Mouse (Mus musculus) mouse trophoblast stem cell (cell line): Measurements from ENCODE around the gene Thy1.

ENCODE experiments used
- in situ Hi-C, 2 experiments: fragments of 300-500 bp; cut with MseI, MboI; formaldehyde crosslinking; loops; 2 replicates in 1 of 2; 3 replicates in 1 of 2; pipeline ENCODE4 v1.15.1; 2025

Thy1 gene

DNA sequence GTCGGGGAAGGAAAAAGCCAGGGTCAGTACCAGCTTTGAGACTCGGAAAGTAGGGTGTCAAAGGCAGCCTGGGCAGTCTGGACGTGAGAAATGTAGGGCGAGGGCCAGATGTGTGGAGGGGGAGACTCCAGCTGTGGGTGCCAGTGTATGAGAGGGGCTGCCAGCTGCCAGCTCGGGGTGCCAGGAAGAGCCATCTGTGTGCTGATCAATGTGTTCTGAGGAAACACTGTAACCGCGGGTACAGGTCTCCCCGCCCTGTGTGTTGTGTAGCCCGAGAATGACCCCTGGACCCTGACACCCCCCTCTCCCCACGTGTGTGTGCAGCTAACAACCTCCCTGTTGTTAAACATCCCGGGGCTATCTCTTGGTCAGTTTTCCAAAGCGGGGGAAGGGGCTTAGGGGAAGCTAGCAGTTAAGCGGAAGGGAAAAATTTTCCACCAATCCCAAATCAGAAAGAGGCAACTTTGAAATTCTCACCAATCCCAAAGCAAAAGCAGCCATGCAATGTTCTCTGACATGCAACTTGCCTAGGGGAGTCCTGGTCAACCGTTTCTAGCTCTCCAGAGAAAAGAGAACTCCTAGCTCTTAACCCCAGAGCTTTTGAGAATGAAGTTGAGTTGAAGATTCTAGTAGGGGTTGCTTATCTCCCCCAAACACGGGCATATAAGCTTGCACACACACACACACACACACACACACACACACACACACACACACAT lies 24.2 kb downstream of the Thy1 start:
- in situ Hi-C loops: no loop called here

DNA sequence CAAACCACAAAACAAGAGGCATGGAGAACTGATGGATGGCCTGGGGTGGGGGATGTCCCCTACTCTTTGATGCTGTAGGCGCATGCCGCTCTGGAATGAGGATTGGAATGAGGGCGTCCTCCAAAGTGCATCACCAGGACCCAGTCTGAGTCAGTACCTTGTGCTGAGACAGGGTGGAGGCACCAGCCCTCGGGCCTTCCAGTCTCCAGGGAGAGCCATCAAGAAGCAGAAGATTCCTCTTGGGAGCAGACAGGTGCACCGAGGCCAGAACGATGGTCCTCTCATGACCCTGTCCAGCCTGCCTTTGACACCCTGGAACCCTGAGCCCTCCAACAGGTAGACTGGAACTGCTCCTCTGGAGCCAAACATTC lies 24.8 kb downstream of the Thy1 start:
- in situ Hi-C loops: no loop called here

DNA sequence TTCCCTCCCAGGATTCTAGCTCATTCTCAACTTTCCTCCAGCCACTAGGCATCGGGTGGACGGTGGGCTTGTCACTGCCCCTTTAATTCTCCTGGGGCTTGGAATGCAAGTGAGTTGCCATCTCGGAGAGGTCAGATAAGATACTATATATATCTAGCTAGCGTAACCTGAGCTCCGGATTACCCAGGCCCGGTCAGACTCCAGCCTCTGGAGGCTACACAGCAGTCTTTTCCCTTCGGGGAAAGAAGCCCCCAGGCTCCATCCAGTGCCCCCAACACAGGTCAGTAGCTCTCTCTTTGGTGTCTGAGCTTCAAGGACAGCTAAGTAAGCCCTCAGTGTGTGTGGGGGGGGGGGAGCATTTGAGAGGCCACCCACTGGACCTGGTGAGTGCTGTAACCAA lies 26.1 kb downstream of the Thy1 start:
- in situ Hi-C loops: no loop called here

DNA sequence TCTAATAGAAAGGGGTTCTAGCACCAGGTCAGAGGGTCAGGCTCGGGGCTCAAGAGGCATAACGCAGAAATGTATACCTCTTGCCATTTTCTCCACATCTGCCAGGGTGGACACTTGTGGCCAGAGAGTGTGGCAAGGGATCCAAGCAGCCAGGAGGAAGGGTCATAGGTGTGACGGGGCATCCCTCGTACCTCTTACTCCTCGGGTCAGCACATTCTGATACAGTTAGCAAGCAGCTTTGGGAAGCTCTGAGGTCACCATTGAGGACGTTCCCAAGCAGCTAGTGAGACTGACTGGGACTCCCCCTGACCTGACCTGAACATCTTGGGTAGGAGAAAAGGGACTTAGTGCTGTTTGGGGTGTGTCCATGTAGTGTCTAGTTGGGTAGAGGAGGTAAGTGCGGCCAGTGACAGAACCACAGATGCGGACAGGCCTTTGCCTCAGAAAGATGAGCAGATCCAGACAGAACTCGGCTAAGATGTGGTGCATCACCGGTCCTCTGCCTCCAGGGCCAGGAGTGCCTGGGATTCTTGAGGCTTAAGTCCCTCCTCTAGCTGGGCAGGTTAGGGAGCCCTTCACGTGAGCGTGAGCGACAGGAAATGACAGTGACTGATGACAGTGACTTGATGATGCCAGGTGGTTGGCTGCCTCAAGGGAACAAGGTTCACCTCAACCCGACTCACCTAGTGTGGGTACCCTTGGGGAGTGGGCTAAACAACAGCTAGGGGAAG lies 27.1 kb downstream of the Thy1 start:
- in situ Hi-C loops: no loop called here

DNA sequence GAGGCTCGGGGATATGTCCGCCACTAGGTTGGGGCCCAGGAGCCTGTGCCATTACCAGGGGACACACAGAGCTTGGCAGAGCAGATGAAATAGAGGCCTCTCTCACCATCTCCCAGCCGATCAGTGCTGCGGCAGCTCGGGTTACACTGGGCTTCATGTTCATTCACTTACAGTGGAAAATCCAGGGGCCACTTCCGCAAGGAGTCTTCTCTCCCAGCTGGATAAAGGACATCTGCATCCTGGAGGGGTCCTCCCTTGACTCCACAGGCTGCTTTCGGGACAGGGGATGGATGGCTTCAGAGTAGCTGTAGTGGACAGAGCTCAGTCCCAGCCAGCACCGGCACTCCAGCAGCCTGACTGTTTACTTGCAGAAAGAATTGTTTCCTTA lies 27.7 kb downstream of the Thy1 start:
- in situ Hi-C loops: no loop called here

DNA sequence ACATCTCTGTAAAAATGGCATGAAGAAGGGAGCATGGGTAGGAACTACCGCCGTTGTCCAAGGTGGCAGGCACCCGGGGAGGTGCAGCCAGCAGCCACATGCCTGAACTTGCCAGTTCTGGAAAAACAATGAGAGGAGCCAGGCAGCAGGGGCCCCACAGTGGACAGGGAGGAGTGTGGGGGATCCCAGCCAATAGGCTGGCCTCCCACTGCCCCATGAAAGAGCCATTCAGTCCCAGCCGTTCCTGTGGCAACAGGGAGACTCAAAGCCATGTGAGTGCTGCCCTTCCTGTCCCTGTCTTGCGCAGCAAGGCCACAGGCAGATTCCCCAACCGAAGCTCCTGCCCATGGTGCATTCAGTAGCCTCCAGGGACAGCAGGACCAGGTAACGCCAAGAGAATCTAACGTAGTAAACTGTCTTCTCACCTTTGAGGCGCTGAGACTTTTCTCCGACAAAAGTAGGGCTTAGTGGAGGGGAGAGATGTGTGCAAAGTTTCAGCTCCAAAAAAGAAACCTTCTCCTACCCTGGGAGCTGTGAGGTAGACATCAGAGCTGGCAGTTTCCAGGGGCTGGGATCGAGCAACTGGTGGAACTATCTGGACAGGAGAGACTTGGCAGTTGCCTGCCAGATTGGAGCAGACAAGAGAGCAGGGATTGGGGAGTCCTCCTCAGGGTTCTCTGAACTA lies 28.9 kb downstream of the Thy1 start:
- in situ Hi-C loops: no loop called here

DNA sequence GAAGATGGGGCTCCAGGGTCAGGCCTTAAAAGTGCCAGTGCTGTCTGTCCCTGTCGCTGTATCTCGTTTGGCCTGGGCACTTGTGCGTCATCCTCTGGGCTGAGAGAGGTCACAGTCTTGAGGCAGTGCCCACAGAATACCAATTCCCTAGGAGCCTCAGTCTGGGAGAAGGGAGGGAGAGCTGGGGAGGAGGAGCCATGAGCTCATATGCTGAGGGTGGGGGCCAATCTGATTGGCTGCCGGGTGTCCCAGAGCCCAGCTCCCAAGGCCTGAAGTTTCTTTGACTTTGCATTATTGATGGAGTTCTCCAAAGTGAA lies 29.4 kb downstream of the Thy1 start:
- in situ Hi-C loops: no loop called here

DNA sequence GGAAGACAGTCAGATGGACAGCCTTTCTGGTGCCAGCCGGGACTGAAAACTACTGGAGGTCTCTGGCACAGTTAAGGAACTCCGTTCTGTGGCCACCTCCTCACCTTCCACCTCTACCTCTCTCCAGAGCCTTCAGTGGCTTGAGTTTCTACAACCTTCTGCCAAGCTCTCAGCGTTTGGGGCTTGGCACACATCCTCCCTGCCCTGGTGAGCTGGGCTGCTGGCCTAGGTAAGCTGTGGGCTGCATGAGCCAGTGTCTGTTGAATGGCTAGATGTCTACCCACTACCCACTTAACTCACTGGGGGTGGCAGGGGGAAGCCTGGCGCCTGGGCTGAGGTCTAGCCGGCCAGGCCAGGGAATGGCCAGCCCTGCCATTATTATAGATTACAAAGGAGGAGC lies 29.9 kb downstream of the Thy1 start:
- in situ Hi-C loops: no loop called here

DNA sequence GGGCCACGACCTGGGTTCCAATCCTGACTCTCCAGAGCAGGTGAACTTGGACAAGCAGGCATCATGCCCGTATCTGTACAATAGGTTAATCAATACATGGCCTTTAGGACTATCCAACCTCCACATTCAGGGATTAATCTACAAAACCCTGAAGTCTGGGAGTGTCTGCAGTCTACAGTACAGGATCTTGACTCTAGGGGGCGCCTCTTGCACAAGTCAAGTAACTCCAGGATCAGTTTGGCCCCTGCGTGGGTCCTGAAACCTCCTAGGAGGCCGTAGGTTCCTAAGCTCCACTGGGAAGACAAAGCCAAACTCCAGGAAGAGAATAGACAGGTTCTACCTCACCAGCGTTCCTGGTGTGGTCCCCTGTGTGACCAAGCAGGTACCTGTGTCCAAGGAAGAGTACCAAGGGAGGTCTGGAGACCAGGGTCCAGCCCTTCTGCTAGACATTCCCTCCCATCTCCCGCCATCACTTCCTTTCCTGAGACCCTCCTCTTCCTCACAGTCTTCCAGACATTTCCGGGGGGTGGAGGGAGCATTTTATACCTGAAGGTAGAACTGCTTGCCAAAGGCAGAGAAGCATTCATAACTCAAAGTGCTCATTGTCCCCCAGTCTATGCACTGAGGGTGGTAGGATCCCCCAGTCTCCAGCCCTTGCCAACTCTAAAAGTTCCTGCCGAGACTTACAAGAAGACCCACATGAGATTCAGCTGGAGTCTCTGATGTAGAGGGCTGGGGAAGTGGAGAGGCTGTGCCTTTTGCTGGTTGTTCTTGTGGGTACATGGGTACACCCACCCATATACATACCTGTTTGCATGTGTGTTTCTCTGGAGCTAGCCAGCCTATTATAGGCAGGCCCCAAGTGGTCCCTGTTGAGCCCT lies 31.5 kb downstream of the Thy1 start:
- in situ Hi-C loops: no loop called here

DNA sequence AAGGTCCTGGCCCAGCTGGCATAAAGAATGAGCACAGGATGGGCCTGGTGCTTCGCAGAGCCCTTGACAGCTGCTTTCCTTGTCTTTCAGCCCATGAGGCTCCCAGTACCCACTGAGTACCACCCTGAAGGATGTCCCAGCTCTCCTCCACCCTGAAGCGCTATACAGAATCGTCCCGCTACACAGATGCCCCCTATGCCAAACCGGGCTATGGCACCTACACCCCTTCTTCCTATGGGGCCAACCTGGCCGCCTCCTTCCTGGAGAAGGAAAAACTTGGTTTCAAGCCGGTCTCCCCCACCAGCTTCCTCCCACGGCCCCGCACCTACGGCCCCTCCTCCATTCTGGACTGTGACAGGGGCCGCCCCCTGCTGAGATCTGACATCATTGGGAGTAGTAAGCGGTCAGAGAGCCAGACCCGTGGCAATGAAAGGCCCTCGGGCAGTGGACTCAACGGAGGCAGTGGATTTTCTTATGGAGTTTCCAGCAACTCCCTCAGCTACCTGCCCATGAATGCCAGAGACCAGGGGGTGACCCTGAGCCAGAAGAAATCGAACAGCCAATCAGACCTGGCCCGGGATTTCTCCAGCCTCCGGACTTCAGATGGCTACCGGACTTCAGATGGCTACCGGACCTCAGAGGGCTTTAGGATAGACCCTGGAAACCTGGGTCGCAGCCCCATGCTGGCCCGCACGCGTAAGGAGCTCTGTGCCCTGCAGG lies 32.3 kb downstream of the Thy1 start:
- in situ Hi-C loops: no loop called here

DNA sequence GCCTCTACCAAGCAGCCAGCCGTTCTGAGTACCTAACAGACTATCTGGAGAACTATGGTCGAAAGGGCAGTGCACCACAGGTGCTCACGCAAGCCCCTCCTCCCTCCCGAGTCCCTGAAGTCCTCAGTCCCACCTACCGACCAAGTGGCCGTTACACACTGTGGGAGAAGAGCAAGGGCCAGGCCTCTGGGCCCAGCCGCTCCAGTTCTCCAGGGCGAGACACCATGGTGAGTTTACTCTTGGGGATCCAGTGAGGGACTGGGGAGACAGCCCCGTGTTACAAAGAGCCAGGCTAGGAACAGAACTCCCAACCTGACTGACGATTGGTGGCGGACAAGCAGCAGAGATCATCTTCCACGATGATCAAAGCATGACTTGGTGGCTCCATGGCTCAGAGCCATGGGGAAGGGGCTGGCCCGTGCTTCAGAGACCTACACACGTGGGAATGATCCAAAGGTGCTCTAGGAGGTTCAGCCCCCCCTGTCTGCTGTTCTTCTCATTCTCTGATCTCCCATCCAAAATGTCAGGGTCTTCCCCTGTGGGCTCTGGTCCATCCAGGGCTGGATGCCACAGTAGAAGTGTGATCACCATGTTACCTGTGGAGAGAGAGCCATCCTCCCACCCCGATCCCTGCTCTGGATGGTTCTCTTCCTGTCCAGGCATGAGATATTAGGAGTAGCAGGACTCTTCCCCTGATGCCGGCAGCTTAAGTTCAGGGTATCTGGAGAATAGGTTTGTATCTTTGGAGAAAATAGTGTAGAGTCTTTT lies 33.0 kb downstream of the Thy1 start:
- in situ Hi-C loops: no loop called here

DNA sequence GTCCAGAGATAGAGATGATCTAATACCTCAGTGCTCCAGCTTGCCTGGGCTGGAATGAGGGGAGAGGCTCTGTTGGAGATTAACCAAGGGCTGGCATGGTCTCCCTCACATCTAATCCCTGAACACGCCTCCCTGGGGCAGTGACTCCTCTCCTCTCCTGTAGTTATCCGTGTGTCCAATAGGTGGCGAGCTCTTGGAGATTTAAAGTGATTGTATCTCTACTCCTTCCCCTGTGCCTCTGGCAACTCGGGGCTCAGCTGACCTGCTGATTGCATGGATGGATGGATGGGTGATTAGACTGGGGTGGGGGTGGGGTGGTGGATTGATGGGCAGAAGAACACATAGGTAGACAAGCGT lies 33.6 kb downstream of the Thy1 start:
- in situ Hi-C loops: no loop called here

DNA sequence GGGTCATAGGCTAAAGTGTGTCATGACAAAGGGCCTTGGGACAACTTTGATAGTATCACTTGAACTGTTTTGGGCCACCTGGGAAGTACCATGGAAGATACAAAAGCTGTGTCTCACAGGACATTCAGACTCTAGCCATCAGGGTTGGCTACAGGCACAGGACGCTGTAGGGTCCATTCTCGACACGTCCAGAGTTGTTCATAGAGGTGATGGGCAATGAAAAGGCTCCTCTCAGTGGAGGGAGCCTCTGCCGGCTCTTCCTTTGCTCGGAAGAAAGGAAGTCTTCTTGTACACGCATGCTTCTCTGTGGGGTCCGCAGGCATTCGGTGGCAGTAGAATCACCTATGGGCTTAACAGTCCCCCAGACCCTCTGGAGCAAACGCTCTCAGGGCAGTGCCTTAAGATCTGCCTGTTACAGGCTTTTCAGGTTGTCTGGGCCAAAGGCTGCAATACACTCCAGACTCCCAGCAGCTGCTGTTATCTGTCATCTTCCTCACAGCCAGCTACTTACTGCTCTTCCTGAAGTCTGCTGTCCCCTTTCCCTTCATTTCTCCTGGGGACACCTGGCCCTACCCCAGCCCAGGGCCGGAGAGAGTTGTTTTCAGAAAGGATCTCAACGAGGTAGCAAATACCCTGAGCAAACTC lies 34.2 kb downstream of the Thy1 start:
- in situ Hi-C loops: no loop called here

DNA sequence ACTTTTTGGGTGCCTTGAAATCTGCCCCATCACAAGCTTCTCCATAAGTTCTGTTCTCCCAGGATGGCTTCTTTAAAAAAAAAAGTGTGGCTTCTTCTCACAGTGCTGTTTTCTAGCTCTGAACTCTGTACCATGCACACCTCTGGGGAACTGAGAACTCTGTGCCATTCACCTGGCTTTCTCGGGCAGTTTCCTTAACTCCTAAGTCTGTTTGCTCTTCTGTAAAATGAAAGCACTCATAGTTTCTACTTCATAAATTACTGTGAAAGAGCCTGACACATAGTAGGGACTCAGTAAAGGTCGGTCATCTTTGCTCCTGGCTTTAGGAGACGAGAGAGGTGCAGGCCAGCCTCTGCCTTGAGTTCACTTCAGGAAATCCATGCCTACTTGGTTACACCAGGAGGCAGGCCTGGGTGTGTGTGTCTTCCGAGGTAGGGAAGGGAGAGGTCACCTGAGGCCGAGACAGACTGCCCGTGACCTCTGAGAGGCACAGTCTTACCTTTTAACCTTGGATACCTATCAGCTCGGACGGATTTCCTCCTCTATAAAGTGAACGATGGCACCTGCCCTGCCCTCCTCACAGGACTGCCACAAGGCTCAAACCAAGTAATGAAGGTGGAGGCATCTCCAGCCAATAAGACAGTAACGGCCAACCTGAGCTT lies 35.1 kb downstream of the Thy1 start:
- in situ Hi-C loops: no loop called here

DNA sequence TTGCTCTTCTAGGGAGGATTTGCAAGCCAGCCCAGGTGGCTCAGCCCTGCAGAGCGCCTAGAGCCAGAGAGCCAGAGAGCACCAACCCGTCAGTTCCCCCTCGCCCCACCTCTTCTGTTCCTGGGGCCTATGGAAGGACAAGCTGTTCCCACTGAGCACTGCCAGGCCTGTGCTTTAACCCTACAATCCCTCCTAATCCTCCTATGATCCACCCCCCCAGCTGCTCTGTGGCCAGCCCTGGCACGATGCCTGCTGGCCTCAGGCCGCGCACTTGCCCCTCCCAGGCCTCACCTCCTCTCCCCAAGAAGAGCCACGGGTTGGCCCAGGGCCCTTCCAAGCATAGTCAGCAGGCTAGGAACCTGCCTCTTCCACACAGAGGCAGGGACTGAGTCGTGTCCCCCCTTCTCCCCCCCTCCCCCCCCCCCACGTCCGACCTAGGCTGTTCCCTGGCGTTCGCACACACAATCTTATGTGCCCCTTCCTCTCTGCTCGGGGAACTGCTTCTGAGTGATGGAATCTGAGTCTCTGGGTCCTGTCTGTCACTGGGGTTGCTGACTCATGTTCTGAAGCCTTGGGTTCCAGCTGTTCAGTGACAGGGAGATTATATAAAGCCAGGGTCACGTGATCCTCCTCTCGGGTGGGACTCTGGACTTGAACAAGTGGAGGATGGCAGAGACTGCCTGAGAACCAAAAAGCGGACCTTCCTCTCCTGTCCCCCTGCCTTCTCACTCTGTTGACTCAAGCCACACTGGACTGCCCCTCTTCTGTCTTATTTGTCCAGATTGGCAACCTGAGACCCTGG lies 36.0 kb downstream of the Thy1 start:
- in situ Hi-C loops: no loop called here

DNA sequence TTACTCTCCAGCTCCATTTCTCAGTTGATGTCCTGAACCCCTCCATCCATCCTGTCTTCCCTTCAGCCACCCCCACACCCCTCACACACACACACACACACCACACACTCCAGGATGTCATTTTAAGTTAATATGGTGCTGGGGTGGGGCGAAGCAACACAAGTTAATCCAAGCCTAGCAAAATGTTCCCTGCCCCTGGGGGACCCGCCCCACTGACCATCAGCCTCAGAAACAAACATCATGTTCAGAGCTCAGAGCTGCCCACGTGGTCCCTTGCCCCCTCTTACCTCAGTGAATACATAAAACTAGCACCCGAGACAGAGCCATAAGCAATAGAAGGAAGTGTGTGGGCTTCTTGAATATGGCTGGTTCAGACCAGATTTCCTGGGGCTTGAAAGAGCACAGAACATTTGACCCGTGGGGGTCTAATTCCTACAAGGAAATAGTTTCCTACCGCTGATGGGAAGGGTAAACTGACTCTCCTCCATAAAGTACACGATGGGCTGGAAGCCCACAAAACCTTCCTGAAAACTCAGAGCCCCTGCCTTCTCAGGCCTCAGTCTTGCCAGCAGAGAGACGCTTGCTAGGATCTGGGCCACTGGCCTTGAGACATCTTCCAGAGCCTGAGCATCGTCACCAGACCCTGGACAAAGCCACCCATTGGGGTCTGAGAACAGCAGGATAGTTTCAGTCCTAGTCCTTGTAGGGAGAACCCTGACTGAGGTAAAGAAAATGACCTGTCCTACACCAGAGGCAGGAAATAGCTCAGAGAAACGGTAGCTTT lies 37.0 kb downstream of the Thy1 start:
- in situ Hi-C loops: no loop called here

DNA sequence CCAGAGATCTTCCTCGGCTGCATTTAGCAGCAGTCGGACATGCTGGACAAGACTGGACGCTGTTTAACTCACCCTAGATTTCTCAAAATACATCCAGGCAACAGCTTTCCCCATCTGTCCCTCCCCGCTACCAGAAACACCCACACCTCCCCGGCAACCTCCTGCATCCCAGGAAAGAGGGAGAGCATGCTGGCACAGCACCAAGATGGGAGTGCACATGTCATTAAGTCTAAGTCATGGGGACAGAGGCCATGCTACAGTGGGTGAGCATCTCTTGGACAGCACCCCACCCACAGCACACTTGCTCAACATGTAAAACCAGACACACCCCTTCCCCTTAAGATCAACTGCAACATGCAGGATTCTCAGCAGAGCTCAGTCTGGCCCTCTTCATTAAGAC lies 37.8 kb downstream of the Thy1 start:
- in situ Hi-C loops: no loop called here

DNA sequence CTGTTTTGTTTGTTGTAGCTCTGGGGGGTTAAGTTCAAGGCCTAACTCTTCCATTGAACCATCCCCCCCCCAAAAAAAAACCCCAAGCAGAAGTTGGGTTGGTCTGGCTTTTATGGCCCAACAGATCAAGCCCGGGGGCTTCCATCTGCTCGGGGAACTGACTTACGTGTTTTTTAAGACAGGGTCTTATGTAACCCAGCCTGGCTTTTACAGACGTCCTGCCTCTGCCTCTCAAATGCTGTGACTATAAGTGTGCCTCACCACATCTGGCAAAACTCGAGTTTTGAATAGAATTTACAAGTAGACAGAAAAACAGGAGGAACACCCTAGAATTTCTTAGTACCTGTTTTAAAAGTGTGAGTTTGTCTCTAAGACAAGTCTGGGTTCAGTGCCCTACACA lies 38.4 kb downstream of the Thy1 start:
- in situ Hi-C loops: no loop called here
